Mouse (Mus musculus): ENCODE measurements around the gene Cdc42ep4. TPM values are rescaled to one million over a fixed set of nuclear protein-coding genes. Genes with fewer than 3 reads are reported as not detected.

Cdc42ep4 gene
- total RNA-seq (2021): 100 to 1,000 TPM in 1 of 2 experiments, 10 to 100 TPM in 1; 70.0 to 160 TPM
- long read RNA-seq, experiment 1, transcript Cdc42ep4-201 (2 exons, 3,008 nt): major isoform, 52 of 101 reads
- long read RNA-seq, experiment 1, transcript Cdc42ep4-202 (2 exons, 3,405 nt): minor isoform, 17 of 101 reads
- long read RNA-seq, experiment 1, partial matches to known transcripts: 0 of 101 reads
- long read RNA-seq, experiment 1, other reads (novel, unspliced or antisense): 31 of 101 reads
- long read RNA-seq, experiment 2, transcript Cdc42ep4-204 (2 exons, 562 nt): minor isoform, 6 of 379 reads
- long read RNA-seq, experiment 2, transcript Cdc42ep4-201 (2 exons, 3,008 nt): major isoform, 187 of 379 reads
- long read RNA-seq, experiment 2, transcript Cdc42ep4-202 (2 exons, 3,405 nt): minor isoform, 30 of 379 reads
- long read RNA-seq, experiment 2, partial matches to known transcripts: 152 of 379 reads
- long read RNA-seq, experiment 2, other reads (novel, unspliced or antisense): 3 of 379 reads

GRCm38 (mm10) chr11:113751484-113752084 is at the start of gene Cdc42ep4:
TSS of gene Cdc42ep4 (minus strand) at chr11:113751881.
- peak; percentile 82 to 85 for DNase-seq (ENCODE audit: low spot score in 2 of 2)

GRCm38 (mm10) chr11:113800026-113800425 is 48.3 kb upstream of the Cdc42ep4 start:
- DNase-seq (ENCODE audit: low spot score in 2 of 2): no peak

GRCm38 (mm10) chr11:113799041-113799447 is 47.4 kb upstream of the Cdc42ep4 start:
- DNase-seq (ENCODE audit: low spot score in 2 of 2): no peak

GRCm38 (mm10) chr11:113798011-113798410 is 46.3 kb upstream of the Cdc42ep4 start:
- DNase-seq (ENCODE audit: low spot score in 2 of 2): no peak

GRCm38 (mm10) chr11:113797014-113797983 is 45.6 kb upstream of the Cdc42ep4 start:
- DNase-seq (ENCODE audit: low spot score in 2 of 2): no peak

- DNase-seq (ENCODE audit: low spot score in 2 of 2): no peak
Observed at GRCm38 (mm10) chr11:113795846-113796245, 44.2 kb upstream of the Cdc42ep4 start.

GRCm38 (mm10) chr11:113791357-113792215 is 39.9 kb upstream of the Cdc42ep4 start:
- no peak for DNase-seq (ENCODE audit: low spot score in 2 of 2)

- no peak for DNase-seq (ENCODE audit: low spot score in 2 of 2)
Observed at GRCm38 (mm10) chr11:113789101-113789500, 37.4 kb upstream of the Cdc42ep4 start.

- no peak for DNase-seq (ENCODE audit: low spot score in 2 of 2)
Observed at GRCm38 (mm10) chr11:113788183-113788789, 36.6 kb upstream of the Cdc42ep4 start.

GRCm38 (mm10) chr11:113787432-113788182 is 35.9 kb upstream of the Cdc42ep4 start:
- DNase-seq (ENCODE audit: low spot score in 2 of 2): no peak

GRCm38 (mm10) chr11:113787009-113787408 is 35.3 kb upstream of the Cdc42ep4 start:
- DNase-seq (ENCODE audit: low spot score in 2 of 2): no peak

GRCm38 (mm10) chr11:113786395-113786794 is 34.7 kb upstream of the Cdc42ep4 start:
- DNase-seq (ENCODE audit: low spot score in 2 of 2): no peak

GRCm38 (mm10) chr11:113785406-113786171 is 33.9 kb upstream of the Cdc42ep4 start:
- no peak for DNase-seq (ENCODE audit: low spot score in 2 of 2)

- DNase-seq (ENCODE audit: low spot score in 2 of 2): no peak
Observed at GRCm38 (mm10) chr11:113784656-113785396, 33.1 kb upstream of the Cdc42ep4 start.

GRCm38 (mm10) chr11:113782496-113782895 is 30.8 kb upstream of the Cdc42ep4 start:
- DNase-seq (ENCODE audit: low spot score in 2 of 2): no peak

- DNase-seq (ENCODE audit: low spot score in 2 of 2): no peak
Observed at GRCm38 (mm10) chr11:113782006-113782405, 30.3 kb upstream of the Cdc42ep4 start.

GRCm38 (mm10) chr11:113779680-113780041 is 28.0 kb upstream of the Cdc42ep4 start:
- no peak for DNase-seq (ENCODE audit: low spot score in 2 of 2)

Measured in adrenal gland, adult 18-20 months (tissue).